Mouse (Mus musculus): ENCODE data around the gene Rtel1.

Gene Rtel1

DNA sequence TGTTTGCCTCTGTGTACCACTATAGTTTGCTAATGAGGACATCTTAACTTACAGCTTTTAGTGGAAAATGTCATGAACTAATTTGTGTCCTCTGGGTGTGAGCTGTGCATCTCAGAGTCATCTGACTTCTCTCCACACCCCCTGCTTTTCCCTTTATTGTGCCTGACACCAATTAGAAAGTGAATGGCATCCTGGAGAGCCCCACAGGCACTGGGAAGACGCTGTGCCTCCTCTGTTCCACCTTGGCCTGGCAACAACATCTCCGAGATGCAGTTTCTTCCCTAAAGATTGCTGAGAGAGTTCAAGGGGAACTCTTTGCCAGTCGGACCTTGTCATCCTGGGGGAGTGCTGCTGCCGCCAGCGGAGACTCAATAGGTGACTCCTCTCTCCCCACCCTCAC is 2.6 kb downstream of the Rtel1 start:
- no peak for DNase-seq (ENCODE audit: low read depth in 2 of 2, low spot score in 2 of 2)

DNA sequence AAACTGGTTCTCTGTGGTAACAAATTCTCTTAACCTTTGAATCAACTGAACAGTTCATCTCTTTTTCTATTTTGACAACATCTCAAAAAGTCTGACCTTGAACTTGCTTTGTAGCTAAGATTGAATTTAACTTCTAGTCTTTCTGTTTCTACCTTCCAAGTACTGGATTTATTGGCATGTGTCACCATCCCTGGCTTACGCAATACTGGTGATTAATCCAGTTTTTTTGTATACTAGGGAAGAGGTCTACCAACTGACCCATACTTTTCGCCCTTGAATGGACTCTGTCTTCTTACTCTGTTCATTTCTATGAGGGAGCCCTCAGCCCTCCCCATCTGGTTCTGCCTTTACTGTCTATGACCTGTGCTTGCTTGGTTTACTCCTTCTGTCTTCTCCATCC is 6.6 kb downstream of the Rtel1 start:
- DNase-seq (ENCODE audit: low read depth in 2 of 2, low spot score in 2 of 2) = no peak

DNA sequence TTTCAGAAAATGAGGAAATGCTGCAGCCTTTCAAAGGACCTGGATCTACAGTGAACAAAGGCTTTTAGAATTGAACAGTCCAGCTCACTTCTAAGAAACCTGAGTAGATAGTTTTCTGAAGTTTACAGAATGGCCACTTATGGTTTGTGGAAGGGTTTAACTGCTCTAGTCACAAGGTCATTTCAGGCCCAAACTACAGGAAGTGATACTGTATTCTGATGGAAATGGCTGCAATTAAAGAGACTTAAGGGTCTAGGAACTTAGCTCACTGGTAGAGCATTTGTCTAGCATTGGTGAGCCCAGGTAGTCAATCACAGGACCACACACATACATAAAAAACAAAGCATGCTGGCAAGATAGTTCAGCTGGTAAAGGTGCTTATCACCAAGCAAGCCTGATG is 13.0 kb downstream of the Rtel1 start:
- no peak for DNase-seq (ENCODE audit: low read depth in 2 of 2, low spot score in 2 of 2)

DNA sequence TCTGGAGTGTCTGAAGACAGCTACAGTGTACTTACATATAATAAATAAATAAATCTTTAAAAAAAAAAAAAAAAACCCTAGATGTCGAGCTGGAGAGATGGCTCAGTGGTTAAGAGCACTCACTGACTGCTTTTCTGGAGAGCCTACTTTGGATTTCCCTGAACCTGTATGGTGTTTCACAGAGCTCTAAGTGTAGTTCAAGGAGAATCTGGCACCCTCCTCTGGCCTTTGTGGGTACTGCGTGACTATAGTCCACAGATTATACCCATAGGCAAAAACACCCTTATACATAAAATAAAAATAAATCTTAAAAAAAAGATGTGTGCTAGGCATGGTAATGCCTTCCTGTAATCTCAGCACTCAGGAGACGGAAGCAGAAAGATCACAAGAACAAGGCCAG is 14.5 kb downstream of the Rtel1 start:
- DNase-seq (ENCODE audit: low read depth in 2 of 2, low spot score in 2 of 2) = peak; percentile 60 to 81

- no peak for DNase-seq (ENCODE audit: low read depth in 2 of 2, low spot score in 2 of 2)
These were observed 20.9 kb downstream of the Rtel1 start for GRCm38 (mm10) chr2:181340426-181340825.

- no peak for DNase-seq (ENCODE audit: low read depth in 2 of 2, low spot score in 2 of 2)
These were observed 23.2 kb downstream of the Rtel1 start for GRCm38 (mm10) chr2:181342766-181343165.

GRCm38 (mm10) chr2:181356780-181357179 is 37.2 kb downstream of the Rtel1 start:
- DNase-seq (ENCODE audit: low read depth in 2 of 2, low spot score in 2 of 2) = no peak

- no peak for DNase-seq (ENCODE audit: low read depth in 2 of 2, low spot score in 2 of 2)
These were observed 44.4 kb downstream of the Rtel1 start for GRCm38 (mm10) chr2:181363946-181364345.

DNA sequence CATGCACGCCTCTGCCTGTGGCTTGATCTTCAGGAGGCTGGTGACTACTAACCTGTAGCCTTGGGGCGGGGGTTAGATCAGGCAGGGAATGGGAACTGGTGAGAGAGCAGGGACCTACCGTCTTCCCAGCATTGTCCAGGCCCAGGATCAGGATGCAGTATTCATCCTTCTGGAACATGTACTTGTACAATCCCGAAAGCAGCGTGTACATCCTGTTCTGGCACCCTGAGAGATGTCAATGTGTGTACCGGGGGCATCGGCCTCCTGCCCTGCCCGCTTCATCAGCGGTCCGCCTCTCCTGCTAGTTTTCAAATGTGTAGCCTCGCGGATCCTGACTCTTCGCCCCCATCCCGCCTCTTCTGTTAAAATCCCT is 44.9 kb downstream of the Rtel1 start:
- DNase-seq (ENCODE audit: low read depth in 2 of 2, low spot score in 2 of 2) = no peak

GRCm38 (mm10) chr2:181364860-181365596 is 45.5 kb downstream of the Rtel1 start, which contains the start of the genes Zgpat and Arfrp1:
Gene Zgpat, plus strand, starts transcription at chr2:181364928.
Gene Arfrp1, minus strand, starts transcription at chr2:181365404.
- DNase-seq (ENCODE audit: low read depth in 2 of 2, low spot score in 2 of 2) = peak; percentile 72

GRCm38 (mm10) chr2:181365655-181366075 is 46.1 kb downstream of the Rtel1 start:
- DNase-seq (ENCODE audit: low read depth in 2 of 2, low spot score in 2 of 2) = peak in 1 of 2 experiments; percentile 19

GRCm38 (mm10) chr2:181370001-181370400 is 50.5 kb downstream of the Rtel1 start:
- no peak for DNase-seq (ENCODE audit: low read depth in 2 of 2, low spot score in 2 of 2)

DNA sequence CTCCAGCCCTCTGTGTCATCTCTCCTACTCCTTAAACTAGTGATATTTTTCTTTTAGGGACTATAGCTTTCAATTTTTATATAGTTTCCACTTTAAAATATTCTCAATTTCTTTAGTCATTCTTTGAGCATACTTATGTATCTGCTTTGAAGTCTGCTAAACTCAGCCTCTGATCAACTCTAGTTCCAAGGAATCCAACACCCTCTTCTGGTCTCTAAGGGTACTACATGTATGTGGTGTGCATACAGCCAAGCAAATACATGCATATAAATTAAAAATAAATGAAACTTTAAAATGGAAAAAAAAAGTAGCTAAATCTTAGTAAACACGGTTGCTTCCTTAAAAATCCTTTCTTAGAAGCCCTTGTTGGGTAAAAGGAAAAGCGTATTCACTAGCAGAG is 56.2 kb downstream of the Rtel1 start:
- DNase-seq (ENCODE audit: low read depth in 2 of 2, low spot score in 2 of 2) = peak; percentile 46 to 68

DNA sequence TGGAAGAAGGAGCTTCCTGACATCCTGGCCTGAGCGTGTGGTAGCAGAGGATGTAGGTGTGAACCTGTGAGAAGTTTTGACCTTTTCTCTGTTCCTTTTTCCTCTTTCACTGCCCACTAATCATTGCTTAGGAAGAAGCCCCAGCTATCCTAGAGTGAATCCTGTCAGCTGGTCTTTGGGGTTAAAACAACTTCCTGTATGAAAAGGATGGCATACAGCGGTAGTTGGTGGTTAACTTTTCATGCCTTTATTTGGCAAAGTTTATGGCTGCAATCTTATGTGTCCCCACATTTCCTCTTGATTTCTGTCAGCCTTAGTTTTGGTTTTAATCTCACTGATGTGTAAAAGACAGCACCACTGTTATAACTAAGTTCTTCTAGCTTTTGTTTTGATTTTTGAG is 57.7 kb downstream of the Rtel1 start:
- peak in 1 of 2 experiments; percentile 35 for DNase-seq (ENCODE audit: low read depth in 2 of 2, low spot score in 2 of 2)

DNA sequence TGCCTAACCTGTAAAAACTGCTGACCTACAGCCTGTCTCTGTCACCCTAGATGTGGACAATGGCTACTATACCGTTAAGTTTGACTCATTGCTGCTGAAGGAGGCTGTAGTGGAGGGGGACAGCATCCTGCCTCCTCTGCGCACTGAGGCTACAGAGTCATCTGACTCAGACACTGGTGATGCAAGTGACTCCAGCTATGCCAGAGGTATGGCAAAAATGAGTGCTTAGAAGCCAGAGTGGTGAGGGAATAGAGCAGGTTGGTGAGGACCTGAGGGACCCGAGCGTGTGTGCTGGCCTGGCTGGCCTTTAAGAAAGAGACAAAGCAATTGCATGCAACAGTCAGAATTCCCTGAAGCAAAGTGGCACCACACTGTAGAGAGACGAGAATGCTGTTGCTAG is 59.2 kb downstream of the Rtel1 start:
- DNase-seq (ENCODE audit: low read depth in 2 of 2, low spot score in 2 of 2) = no peak

DNA sequence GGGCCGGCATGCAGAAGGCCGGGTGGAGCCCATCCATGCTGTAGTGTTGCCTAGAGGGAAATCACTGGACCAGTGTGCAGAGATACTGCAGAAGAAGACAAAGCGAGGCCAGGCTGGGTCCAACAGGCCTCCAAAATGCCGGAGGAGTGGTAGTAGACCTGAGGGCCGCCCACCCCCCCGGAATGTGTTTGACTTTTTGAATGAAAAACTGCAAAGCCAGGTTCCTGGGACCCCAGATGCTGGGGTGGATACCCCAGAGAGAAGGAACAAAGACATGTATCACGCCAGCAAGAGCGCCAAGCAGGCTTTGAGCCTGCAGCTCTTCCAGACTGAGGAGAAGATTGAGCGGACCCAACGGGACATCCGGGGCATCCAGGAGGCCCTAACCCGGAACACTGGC is 60.2 kb downstream of the Rtel1 start, which contains the start of gene Lime1:
Lime1 (plus strand) TSS at position 301 of the 400 bp plus-strand sequence.
- DNase-seq (ENCODE audit: low read depth in 2 of 2, low spot score in 2 of 2) = no peak

DNA sequence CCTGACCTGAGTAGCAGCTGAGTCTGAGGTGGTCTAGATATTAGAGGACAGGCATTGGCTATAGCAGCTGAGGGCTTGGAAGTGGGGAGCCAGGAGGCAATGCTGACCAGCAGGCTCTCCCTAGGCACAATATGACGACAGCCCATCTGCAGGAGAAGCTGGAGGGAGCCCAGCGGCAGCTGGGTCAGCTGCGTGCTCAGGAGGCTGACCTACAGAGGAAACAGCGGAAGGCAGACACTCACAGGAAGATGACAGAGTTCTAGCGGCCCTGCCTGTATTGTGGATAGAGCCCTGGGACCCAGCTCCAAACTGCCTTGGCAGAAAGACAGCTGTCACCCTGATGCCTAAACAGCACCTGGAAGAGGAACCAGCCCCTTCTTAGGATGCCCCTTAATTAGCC is 60.7 kb downstream of the Rtel1 start:
- DNase-seq (ENCODE audit: low read depth in 2 of 2, low spot score in 2 of 2) = no peak

GRCm38 (mm10) chr2:181381107-181381506 is 61.6 kb downstream of the Rtel1 start:
- peak; percentile 50 to 65 for DNase-seq (ENCODE audit: low read depth in 2 of 2, low spot score in 2 of 2)

DNA sequence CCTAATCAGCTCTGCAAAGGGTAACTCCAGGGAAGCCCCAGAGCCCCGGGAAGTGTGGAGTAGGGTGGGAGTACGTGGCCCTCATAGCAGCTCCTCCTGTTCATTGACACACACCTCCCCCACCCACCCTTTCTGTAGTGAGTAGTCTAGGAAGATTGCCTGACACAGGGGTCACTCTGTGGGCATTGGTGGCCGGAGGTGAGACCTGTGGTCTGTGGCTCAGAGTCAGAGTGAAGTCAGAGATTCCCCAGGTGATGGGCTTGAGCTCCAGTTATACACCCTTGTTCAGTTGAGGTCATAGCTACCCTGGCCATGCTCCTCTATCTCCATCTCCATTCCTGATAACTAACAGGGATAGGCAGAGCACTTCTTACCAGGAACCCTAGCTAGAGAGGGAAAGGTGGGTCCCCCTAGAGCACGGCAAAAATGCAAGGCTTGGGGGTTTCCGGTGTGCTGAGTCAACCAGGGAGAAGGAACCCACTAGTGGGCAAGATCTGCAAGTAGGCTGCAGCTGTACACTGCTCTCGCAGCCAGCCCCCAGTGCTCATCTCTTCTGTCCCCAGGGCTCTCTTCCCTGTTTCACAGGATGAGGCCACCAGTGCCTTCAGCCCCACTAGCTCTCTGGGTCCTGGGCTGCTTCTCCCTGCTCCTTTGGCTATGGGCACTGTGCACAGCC is 62.2 kb downstream of the Rtel1 start:
- DNase-seq (ENCODE audit: low read depth in 2 of 2, low spot score in 2 of 2) = no peak

GRCm38 (mm10) chr2:181384463-181384862 is 64.9 kb downstream of the Rtel1 start:
- no peak for DNase-seq (ENCODE audit: low read depth in 2 of 2, low spot score in 2 of 2)

DNA sequence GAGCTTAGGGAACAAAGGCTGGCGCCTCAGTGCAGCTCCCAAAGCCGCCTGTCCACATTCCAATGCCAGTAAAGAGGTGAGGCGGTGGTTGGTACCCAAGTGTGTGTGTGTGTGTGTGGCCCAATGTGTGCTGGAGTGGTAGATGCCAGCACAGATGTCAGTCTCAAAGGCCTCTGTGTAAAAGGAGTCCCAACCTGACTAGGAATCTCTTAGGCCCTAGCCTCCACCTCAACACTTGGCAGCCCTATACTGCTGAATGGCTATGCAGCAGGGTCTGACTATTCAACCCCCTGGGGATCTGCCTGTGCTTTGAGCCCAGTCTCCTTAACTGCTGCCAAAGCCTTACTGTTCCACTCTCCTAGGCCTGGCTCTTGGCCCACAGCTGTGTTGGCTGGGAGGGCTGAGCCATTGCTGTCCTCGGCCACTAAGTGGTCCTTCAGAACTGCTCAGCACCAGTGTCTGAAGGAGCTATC is 65.4 kb downstream of the Rtel1 start:
- DNase-seq (ENCODE audit: low read depth in 2 of 2, low spot score in 2 of 2) = no peak

DNA sequence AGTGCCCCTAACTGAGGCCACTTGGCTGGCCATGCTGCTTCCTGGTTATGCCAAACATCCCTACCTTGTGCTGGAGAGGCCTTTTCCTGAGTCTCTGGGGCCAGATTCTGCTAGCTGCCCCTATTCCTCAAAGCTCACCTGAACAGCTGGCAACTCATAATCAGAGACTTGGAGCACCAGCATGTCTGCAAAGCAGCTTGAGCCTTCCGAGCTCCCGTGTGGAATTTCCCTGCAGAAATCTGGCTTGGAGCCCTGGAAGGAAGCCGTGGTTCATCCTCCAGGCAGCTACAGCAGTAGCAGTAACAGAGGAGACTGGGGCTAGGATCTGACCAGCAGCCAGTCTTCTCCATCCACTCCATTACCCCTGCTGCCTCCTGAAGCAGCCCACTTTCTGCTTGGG is 66.3 kb downstream of the Rtel1 start:
- DNase-seq (ENCODE audit: low read depth in 2 of 2, low spot score in 2 of 2) = no peak

Measured in CD8-positive naive resting alpha-beta T cell, adult 2 months (primary cell).